Mouse (Mus musculus) small intestine, adult 2 months (tissue): ENCODE data around the gene Dlg2.

Experiments used
- CTCF ChIP-seq: fragments of 200-500 bp; IDR thresholded peaks from 2 replicates; pipeline ENCODE4 v1.5.1; 2012; ENCODE audit warnings: low read depth, mild to moderate bottlenecking, control low read depth, inconsistent platforms, low read length, moderate library complexity, mixed read lengths; ENCODE audit not compliant: insufficient replicate concordance, insufficient read length; ENCODE audit errors: extremely low read depth
- POLR2A ChIP-seq: fragments of 200-500 bp; IDR thresholded peaks from 2 replicates; pipeline ENCODE4 v1.6.1; 2012; ENCODE audit warnings: low read depth, mild to moderate bottlenecking, control low read depth, inconsistent platforms, low read length, moderate library complexity

- no peak for TF ChIP-seq CTCF
- TF ChIP-seq POLR2A, result no peak
These were observed 735.8 kb downstream of the Dlg2 start for GRCm38 (mm10) chr7:91212236-91212635.
